Mouse (Mus musculus) heart, adult 8-10 months (tissue): ENCODE measurements around the gene Cx3cl1. TPM values are rescaled to one million over a fixed set of nuclear protein-coding genes. Genes with fewer than 3 reads are reported as not detected.

Source experiments
- DNase-seq: peaks from one replicate; pipeline ENCODE4 v3.0.0; 2022; ENCODE audit warnings: low spot score
- total RNA-seq, 4 experiments: library from RNA; stranded (reverse); gene quantifications; 2 replicates each; pipeline ENCODE4 v1.2.4; 2022

The Cx3cl1 gene
- total RNA-seq, result 1 to 10 TPM; 5.7 to 8.2 (median 7.2) TPM

DNA sequence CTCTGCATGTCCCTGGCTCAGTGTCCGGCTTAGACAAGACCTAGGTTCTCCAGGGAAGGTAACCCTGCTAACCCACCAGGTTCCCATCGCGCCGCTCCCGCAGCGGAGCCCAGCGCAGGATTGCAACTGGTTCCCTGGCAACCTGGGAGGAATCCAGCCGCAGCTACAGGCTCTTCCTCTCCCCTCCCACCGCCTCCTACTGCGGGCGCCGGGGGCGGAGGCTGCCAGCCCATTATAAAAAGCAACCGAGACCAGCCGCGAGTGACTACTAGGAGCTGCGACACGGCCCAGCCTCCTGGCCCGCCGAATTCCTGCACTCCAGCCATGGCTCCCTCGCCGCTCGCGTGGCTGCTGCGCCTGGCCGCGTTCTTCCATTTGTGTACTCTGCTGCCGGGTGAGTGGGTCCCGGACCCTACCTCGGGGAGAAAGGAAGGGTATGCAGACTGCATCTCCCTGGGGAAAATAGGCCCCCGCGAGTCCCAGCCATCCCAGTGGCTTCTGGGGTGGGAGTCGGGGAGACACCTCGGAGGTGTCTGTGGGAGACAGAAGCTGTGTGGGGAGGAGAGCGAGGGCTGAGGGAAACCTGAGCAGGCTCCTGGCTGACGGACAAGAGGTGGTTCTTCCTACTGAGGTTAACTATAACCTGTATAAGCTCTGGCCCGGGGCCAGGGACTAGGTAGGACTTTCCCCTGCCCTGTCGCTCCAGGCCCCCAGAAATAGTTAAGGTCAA lies at the start of gene Cx3cl1:
TSS of gene Cx3cl1 (plus strand) at position 69 of the 730 bp plus-strand sequence.
- peak; percentile 88 for DNase-seq

DNA sequence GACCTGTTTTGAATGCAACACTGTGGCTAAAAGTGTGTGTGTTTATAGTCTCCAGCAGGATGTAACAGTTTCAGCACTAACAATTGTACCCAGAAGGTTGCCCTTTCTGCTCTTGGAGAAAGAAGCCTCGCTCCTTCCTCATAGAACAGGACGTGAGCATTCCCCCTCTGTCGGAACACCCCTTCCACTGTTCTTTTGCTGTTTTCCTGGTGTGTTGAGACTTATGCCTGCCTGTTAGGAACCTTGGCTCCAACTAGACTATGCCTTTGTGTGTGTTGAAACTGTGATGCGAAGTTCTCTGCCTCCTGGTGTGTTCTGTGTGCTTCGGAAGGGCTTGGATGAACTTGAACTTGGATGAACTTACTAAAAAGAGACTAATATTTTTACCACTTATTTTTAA lies 45.8 kb upstream of the Cx3cl1 start:
- no peak for DNase-seq

DNA sequence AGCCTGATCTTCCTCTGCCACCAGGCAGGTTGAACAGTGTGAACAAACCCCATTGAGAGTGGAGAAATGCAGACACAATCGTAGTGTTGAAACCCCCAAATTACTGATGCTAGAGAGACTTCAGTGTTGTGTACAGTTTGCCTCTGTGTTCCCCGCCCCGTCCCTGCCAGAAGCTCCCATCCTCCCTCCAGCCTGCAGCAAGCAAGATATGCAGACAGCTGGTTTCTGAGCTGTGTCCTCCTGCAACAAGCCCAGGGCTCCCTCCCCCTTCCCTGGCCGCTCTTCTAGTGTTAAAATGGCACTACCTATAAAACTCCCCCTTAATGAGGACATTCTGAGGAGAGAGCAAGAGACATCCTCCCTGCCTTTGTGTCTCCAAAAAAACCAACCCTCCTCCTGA lies 42.5 kb upstream of the Cx3cl1 start:
- DNase-seq, result no peak

DNA sequence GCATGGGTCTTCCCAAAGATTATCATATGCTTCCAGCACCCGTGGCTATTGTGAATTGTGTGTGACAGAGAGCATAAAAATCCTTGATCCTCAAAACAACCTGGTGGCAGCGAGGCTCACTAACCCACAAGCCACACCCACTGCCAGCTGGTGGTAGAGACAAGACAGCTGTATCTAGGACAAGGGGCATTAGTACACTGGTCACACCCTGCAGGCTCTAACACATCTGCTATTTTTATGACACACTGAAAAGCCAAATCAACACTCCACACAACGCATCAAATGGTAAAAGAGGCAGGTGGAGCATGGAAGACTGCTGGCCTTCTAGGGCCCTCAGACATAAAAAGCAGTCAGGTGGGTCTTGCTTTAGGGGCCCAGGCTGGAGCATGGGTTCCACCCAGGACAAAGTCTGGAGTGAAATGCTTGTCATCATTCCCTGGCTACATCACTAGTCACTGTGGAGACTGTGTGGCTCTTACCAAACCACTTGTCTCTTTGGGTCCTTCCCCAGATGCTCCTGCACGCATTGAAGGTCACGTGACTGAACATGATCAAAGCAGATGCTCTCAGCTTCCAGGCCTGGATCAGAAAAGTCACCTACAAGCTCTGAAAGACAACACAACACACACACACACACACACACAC lies 37.9 kb upstream of the Cx3cl1 start:
- no peak for DNase-seq

DNA sequence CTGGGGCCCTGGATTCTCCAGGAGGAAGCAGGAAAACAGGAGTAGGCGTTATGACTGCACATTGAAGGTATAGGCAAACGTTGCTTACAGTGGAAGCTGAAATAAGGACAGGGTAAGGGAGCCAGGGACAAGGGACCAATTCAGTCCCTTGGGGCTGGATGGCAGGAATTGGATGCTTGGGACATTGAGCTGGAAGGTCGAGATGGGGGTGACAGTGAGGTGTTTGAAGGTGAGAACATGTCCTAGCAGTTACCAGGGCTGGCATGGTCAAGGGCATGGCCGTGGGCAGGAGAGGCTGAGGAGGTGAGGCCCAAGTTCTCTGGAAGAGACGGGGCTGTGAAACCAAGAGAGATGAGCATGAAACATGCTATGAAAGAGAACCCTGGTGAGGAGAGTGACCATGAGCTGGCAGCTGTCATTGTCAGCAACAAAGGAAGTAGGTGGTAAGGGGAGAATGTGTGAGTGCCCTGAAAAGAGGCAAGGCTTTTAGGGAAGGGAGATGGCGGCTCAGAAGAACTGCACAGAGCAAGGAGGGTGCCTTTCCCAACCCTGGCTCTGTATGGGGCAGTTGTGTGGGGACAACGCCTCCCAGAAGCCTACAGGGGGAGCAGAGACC lies 37.0 kb upstream of the Cx3cl1 start:
- DNase-seq, result no peak

DNA sequence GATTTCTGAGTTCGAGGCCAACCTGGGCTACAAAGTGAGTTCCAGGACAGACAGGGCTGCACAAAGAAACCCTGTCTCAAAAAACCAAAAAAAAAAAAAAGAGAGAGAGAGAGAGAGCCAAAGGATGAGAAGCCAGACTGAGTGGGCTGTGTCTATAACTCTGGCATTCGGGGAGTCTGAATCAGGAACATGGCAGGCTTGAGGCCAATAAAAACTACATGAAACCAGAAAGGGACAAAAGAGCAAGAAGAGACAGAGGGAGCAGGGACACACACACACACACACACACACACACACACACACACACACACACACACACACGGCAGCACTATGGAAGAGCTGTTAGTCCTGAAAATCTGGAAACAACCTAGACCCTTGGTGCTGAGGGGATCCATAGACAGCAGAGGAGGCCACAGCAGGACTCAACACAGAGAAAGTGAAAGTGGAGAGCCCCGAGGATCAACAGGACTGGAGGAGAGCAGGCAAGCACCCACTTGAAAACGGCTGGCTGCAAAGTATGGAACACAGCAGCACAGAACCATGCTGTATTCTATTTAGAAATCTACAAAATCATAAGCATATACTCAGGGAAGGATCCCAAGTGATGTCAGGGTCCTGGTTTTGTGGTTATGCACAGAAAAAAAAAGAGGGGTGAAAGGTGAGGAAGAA lies 36.2 kb upstream of the Cx3cl1 start:
- peak; percentile 29 for DNase-seq

DNA sequence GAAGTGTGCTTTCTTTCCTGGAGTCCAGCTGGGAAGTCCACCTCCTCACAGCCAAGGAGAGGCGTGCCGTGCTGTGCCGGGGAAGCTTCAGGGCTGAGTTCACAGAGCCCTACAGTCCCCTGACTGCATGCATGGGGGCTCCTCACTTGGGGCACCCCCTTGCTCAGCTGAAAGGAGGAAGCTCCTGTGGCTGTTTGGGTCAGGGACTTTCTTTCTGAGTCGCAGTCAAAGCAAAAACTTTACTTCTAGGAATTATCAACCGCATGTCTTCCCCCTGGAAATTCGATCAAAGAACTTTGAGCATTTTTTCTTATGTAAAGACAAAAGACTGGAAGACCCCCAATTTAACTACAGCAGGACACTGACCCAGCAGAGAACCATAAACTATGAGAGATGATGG lies 32.0 kb upstream of the Cx3cl1 start:
- DNase-seq, result no peak

DNA sequence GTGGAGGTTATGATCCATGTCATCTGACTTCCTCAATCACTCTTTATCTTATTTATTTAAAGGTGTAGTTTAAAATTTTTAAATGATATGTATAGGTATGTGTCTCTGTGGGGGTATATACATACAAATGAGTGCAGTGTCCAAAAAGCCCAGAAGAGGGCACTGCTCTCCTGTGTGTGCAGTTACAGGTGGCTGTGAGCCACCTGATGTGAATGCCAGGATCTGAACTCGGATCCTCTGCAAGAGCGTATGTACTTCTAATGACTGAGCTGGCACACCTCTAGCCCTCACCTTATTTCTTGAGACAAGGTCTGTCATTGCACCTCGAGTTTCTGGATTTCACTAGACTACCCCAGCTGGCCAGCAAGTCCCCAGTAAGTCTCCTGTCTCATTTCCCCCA lies 31.2 kb upstream of the Cx3cl1 start:
- DNase-seq, result no peak

DNA sequence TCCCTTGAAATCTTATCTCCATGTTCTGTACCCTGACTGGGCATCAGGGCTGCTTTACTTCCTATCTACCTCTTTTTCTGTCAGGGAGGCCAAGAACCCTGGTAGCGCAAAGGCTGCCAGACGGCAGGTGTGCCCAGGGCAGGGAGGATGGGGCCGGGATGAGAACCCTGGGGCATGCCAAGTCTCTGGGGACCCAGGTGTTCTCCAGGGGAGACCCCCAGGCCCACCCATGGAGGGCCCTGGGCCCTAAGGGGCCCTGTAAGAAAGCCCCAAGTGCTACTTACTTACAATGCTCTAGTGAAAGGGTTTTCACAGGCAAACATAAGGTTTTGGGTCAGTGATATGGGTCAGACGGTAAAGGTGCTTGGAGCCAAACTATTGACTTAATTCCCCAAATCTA lies 30.1 kb upstream of the Cx3cl1 start:
- DNase-seq, result no peak

DNA sequence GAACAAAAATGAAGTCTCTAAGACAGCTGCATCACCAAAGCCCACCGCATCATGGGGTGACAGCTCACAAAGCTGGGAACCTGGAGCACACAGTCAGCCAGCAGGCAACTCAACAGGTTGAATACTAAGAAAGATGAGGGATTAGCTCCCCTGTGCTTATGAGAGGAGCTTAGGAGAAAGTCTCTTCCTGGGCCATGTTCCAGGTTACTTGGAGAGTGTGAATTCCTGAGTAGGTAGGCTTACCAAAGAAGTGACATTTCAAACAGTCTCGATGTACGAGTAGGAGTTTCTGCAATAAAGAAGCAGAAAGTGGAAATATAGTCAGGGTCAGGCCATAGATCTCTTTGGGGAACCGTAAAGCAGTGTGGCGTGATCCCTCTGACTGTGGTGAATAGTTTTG lies 27.3 kb upstream of the Cx3cl1 start:
- no peak for DNase-seq

DNA sequence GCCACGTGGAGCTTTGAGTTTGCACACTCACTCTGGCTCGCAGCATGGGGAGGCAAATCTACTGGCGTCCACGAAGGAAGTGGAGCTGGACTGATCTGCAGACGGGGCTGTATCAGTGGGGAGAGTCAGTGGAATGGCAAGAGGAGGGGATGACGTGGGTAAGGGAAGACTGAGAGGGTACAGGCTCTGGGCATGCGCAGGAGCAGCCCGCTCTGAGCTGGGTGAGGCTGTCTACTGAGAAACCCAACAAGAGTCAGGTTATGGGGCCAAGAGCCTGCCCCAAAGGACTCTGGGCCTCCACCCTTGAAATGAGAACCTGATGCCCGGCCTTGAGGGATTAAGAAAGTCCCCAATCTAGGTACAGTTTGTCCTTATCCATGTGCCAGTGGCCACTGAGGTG lies 26.8 kb upstream of the Cx3cl1 start:
- DNase-seq, result no peak

DNA sequence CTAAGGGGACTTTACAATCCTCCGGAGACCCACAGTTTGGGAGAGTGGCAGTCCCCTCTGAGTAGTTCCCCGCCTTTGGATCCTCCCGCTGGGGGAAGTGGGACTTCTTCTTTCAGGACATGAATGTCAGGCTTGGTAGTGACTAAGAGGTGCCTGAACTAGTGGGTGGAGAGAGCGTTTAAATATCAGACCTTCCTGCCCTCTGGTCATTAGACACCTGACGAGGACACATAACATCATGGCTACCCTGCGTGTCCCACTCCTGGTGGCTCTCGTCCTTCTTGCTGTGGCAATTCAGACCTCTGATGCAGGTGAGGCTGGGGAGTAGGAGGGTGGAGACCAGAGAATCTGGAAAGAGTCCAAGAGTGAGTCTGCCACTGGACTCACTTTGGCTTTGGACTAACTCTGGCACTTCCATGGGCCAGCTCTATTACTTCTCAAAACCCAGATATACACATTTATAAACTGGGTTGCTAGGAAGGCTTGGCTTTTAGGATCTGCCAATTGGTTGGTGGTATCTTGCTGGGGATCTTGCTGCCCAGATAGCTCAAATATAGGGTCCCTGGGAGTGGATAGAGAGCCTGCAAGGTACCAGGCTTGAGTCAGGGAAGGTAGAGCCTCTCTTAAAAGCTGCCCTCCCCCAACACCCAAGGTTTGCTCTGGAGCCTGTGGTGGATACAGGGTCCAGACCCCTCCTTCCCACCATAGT lies 26.2 kb upstream of the Cx3cl1 start, which contains the start of gene Ccl22:
TSS of gene Ccl22 (plus strand) at position 115 of the 709 bp plus-strand sequence.
- DNase-seq, result no peak

DNA sequence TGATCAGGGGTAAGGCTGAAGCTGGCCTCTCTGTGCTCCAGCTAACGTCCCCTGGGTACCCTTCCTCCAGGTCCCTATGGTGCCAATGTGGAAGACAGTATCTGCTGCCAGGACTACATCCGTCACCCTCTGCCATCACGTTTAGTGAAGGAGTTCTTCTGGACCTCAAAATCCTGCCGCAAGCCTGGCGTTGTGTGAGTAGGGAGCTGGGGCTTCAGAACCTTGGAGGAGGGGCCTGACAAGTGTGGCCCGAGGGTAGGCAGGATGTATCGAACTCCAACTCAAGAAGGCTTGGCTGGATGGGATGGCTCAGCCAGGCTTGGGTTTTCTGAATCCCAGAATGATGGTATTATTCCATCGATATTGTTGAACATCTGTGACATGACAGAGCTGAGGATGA lies 25.0 kb upstream of the Cx3cl1 start:
- DNase-seq, result no peak

DNA sequence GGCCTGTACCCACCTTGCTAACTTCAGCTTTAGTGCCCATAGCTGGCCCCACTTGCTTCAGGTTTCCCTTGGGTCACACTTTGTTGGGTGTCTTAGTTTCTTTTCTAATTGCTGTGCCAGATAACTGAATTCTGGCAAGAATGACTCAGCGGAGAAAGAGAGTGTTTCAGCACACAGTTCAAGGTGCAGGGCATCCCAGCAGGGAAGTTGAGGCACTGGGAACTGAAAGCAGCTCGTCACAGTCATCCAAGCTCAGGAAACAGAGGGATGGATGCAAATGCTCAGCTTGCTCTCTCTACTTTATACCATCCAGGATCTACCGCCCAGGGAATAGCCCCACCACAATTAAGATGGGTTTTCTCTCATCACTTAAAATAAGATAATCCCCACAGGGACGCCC lies 23.4 kb upstream of the Cx3cl1 start:
- DNase-seq, result no peak

DNA sequence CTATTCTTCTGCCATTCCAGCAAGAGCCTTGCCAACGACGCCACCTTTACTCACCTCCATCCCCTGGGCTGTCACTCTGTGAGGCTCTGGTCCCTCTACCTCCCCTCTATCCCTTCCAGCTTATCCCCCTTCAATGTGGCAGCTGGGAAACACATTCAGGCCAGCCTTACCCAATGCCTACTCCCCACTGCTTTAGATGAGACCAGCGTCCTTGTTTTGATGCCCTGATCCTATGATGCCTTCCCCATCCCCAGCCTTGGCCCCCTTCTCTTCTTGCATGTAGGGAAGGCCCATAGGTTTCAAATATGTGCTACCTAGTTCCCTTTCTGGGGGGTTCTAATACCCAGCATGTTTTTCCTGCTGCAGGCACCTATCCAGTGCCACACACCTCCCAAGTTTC lies 21.9 kb upstream of the Cx3cl1 start:
- no peak for DNase-seq

DNA sequence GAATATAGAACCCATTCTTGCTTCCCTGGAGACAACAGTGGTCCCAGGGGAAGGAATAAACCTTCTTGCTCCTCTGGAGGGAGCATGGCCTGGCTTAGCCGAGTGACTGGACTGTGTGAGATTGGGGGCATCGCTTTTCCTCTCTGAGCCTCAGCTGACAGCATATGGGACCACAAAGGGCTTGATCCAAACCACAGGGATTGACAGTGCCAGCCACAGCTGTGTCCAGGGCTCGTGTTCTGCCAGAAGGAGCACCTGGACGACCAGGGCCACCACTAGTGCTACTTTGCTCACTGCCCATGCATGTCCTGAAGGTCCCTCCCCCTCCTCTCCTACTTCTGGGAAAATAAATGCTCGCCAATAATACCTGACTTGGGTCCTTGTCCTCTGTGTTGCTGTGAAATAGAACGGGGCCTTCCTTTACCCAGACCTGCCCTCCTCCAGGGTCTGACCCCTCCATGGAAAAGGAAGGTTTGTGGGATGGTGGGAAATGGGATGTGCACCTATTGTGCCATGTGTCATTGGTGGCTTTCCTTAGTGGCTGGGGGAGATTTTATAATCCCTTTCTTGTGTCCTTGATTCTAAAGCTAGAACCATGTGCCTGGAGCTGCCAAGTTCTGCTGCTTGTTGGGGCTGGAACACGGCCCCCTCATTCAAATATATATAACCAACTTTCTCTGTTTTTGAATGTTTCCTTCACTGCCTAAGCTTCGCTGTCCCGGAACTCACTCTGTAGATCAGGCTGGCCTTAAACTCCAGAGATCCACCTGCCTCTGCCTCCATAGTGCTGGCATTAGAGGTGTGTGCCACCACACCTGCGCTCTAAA lies 20.6 kb upstream of the Cx3cl1 start:
- no peak for DNase-seq

DNA sequence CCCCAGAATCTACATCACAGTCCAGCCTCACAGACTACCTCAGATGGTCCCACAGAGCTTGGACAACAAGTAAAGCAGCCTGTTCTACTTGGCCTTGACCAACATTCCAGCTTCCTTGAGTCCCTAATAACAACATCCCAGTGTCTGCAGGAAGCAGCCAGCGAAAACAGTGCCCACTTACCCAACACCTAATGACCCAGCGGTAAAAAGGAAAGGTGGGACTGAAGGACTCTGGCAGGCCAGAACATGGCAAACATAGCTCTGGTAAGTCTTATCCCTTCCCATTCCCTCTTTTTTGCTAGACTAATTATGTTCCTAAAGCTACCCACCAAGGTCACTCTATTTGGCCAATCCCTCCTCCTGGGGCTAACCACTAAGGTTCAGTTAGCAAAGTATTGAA lies 17.8 kb upstream of the Cx3cl1 start:
- DNase-seq, result no peak

DNA sequence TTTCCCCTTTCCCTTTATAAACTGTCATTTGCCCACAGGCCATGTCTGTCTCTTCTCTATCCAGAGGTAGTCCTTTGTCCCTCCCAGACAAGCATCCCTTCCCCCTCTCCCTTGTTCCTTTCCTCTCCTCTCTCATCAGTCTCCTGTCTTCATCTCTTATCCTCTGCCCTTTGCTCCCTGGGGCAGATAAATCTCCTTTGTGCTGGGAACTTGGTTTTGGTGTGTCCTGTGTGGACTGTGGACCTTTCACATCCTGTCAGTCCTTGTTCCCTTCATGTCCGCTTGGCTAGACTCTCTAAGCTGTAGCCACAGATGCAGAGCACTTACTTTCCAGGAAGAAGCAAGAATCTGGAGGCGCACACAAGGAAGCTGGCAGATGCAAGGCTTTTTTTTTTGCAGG lies 17.3 kb upstream of the Cx3cl1 start:
- no peak for DNase-seq

DNA sequence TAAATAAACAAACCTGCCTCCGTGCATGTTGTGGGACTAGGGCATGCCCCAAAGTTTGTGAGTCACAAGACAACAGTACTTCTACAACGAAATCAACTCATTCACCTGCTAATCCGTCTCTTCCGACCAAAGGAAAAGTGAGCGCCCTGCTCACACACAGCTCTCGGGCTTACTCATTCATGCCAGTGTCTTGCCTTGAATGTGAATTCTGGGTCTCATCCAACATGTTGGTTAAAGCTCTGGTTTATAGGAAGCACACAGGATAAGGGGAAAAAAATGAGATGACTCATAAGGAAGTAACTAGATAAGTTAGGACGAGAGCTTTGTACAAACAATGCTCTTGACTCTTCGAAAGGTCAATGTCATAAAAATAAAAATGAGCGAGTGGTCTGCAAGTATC lies 4.8 kb upstream of the Cx3cl1 start:
- DNase-seq, result no peak

DNA sequence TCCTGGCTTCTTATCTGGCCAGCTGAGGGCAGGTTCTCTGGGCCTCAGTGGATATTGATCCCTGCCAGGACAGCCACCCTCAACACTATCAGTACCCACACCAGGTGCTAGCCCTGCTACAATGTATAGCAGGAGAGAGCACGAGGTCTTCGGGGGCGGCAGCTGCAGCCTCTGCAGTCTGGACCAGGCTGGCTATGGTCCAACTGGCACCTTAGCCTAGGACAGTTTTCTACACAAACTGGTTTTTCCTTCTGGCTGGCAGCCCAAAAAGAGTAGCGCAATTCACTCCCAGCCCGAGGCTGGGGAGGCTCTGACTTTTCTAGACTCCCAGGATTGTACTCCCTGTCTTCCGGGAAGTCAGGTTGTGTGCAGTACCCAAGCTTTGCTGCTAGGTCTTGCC lies 864 bp upstream of the Cx3cl1 start:
- DNase-seq, result no peak

DNA sequence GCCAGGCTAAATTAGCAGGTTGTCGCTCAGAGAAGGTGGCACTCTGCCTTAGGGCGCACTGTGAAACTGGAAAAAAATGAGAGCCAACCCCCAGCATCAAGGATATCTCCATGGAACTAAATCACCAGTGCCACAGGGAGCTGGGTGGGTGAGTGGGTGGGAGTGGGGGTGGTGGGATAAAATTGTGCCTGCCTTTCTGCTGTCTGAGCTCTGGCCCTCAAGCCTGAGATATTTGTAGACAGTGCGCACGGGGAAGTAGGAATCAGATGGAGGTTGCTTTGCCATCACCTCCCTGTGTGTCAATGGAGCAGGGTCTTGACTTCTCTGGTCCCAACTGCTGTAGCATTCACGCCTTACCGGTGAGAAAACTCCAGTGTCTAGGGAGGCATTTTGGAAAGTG lies 1.2 kb downstream of the Cx3cl1 start:
- no peak for DNase-seq
